Mouse (Mus musculus) midbrain, postnatal 0 days (tissue): ENCODE measurements at regions not wholly inside any gene's neighbourhood (a gene's known extent, or its start where the extent isn't known, plus 50 kb on each side); places are given as distances from the start of the nearest gene placed in this dataset.

Experiments
- ATAC-seq: fragments of 200-750 bp; cut with Nextera tagmentation; 2 replicates; pipeline ENCODE4 v1.8.0; 2017; ENCODE audit warnings: moderate number of reproducible peaks, mild to moderate bottlenecking, moderate TSS enrichment, moderate library complexity; ENCODE audit not compliant: low FRiP score
- DNase-seq: peaks from one replicate; pipeline ENCODE4 v3.0.0-alpha.2; 2015; ENCODE audit warnings: low spot score
- H3K27ac ChIP-seq: fragments of 300-500 bp; sonication (generic); 2 replicates; pipeline ENCODE4 v1.5.1; 2014; ENCODE audit warnings: low read depth, mild to moderate bottlenecking, low read length, mixed read lengths
- H3K27me3 ChIP-seq: fragments of 300-500 bp; sonication (generic); 2 replicates; pipeline ENCODE4 v1.6.1; 2014; ENCODE audit warnings: low read length, control low read depth, mixed read lengths; ENCODE audit not compliant: insufficient read depth
- H3K36me3 ChIP-seq: fragments of 300-500 bp; sonication (generic); 2 replicates; pipeline ENCODE4 v1.6.1; 2014; ENCODE audit warnings: low read length, control low read depth, mixed read lengths; ENCODE audit not compliant: insufficient read depth
- H3K4me1 ChIP-seq: fragments of 300-500 bp; sonication (generic); 2 replicates; pipeline ENCODE4 v1.6.1; 2014; ENCODE audit warnings: mild to moderate bottlenecking, control low read depth, antibody characterized with exemption, low read length, mixed read lengths; ENCODE audit not compliant: insufficient read depth
- H3K4me2 ChIP-seq: fragments of 300-500 bp; sonication (generic); 2 replicates; pipeline ENCODE4 v1.6.1; 2014; ENCODE audit warnings: low read depth, mild to moderate bottlenecking, low read length, mixed read lengths; ENCODE audit not compliant: poor library complexity, severe bottlenecking
- H3K4me3 ChIP-seq: fragments of 300-500 bp; sonication (generic); 2 replicates; pipeline ENCODE4 v1.5.1; 2014; ENCODE audit warnings: low read depth, mild to moderate bottlenecking, low read length, moderate library complexity
- H3K9ac ChIP-seq: fragments of 300-500 bp; sonication (generic); replicated peaks from 2 replicates; pipeline ENCODE4 v1.6.1; 2014; ENCODE audit warnings: mild to moderate bottlenecking, low read length, moderate library complexity, mixed read lengths; ENCODE audit not compliant: poor library complexity, severe bottlenecking
- H3K9me3 ChIP-seq: fragments of 300-500 bp; sonication (generic); 2 replicates; pipeline ENCODE4 v1.6.1; 2016; ENCODE audit warnings: low read length, control low read depth
- CTCF ChIP-seq: IDR thresholded peaks from 2 replicates; pipeline ENCODE4 v1.5.1; 2016; ENCODE audit warnings: antibody characterized with exemption, mild to moderate bottlenecking
- WGBS: fragments of 180-500 bp; shearing (Covaris S2); extraction: QIAGEN DNeasy Blood & Tissue Kit; methylation state at CpG from one replicate; pipeline ENCODE4 v1.1.7; 2014; 5-methylcytosine and 5-hydroxymethylcytosine counted together

DNA sequence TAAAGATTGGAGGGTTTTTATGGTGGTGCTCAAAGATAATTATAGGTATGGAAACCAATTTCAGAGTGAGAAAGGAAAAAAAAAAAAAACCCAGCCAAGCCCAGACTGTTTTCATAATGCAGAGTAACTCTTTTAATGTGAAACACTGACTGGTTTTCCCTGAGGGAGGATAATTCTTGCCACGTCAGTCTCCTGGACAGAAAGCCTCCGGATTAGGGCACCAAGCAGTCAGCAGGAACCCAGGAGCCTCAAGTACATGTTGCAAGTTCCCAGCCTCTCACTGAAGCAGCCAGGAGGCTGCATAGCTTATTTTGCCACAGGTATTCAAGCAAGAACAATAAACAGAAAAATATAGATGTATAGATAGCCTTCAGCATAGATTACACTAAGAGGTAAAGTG is 378.9 kb upstream of the Noct start:
- Histone ChIP-seq H3K36me3 (no peaks in the 10 kb centered on the region), H3K27ac (no peak overlapping the region), H3K4me3 (no peak overlapping the region), H3K9me3 (no peaks in the 10 kb centered on the region), H3K4me1 (peaks cover 5% of the 10 kb centered on the region; the same call in 1 of the 2 replicates), H3K4me2 (no peak overlapping the region), H3K27me3 (no peaks in the 10 kb centered on the region), H3K9ac (no peak overlapping the region)
- DNase-seq (no peak), ATAC-seq (no peak)
- no peak for TF ChIP-seq CTCF
- 30% methylated on average over 2 of the region's 2 CpGs for WGBS

DNA sequence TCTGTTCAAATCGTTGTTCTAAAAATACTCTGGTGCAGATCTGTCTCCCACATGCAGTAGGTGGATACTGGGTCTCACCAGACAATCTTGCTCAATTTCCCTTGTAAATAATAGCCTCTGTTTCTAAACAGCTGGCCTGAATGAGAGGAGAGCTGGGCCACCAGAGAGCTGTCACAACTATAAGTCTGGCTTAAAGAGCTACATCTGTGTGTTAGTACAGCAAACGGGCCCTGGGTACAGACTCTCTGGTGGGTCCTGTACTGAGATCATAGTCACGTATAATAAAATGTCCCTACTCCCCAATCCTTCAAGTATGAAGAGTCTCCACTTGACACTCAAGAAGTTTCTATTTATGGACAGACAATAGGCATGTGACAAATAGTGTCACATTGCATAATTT is 375.7 kb upstream of the Noct start:
- WGBS, result 75% methylated on average over 3 of the region's 3 CpGs
- H3K27me3 ChIP-seq, result no peaks in the 10 kb centered on the region
- peaks cover 5% of the 10 kb centered on the region; the same call in 1 of the 2 replicates for H3K4me1 ChIP-seq
- TF ChIP-seq CTCF, result no peak
- H3K9ac ChIP-seq, result no peak overlapping the region
- ATAC-seq (no peak), DNase-seq (no peak)
- no peak overlapping the region for H3K27ac ChIP-seq
- H3K36me3 ChIP-seq, result no peaks in the 10 kb centered on the region
- no peak overlapping the region for H3K4me3 ChIP-seq
- H3K9me3 ChIP-seq, result no peaks in the 10 kb centered on the region
- H3K4me2 ChIP-seq, result no peak overlapping the region

GRCm38 (mm10) chr3:50851083-50851637 is 373.1 kb upstream of the Noct start:
- Histone ChIP-seq H3K9me3 (no peaks in the 10 kb centered on the region), H3K9ac (no peak overlapping the region), H3K27ac (no peak overlapping the region), H3K27me3 (no peaks in the 10 kb centered on the region), H3K4me3 (no peak overlapping the region), H3K36me3 (no peaks in the 10 kb centered on the region), H3K4me2 (no peak overlapping the region), H3K4me1 (no peaks in the 10 kb centered on the region)
- no peak for TF ChIP-seq CTCF
- DNase-seq, result peak; percentile 10
- 72% methylated on average over 5 of the region's 5 CpGs for WGBS
- ATAC-seq, result no peak

- 96% methylated on average over 1 of the region's 1 CpGs for WGBS
- no peak overlapping the region for H3K27ac ChIP-seq
- DNase-seq, result no peak
- no peaks in the 10 kb centered on the region for H3K27me3 ChIP-seq
- no peaks in the 10 kb centered on the region for H3K4me1 ChIP-seq
- H3K9ac ChIP-seq, result no peak overlapping the region
- no peak for TF ChIP-seq CTCF
- H3K4me3 ChIP-seq, result no peak overlapping the region
- H3K36me3 ChIP-seq, result no peaks in the 10 kb centered on the region
- no peak overlapping the region for H3K4me2 ChIP-seq
- no peaks in the 10 kb centered on the region for H3K9me3 ChIP-seq
- ATAC-seq, result no peak
These were observed 357.1 kb upstream of the Noct start for GRCm38 (mm10) chr3:50867105-50867504.

DNA sequence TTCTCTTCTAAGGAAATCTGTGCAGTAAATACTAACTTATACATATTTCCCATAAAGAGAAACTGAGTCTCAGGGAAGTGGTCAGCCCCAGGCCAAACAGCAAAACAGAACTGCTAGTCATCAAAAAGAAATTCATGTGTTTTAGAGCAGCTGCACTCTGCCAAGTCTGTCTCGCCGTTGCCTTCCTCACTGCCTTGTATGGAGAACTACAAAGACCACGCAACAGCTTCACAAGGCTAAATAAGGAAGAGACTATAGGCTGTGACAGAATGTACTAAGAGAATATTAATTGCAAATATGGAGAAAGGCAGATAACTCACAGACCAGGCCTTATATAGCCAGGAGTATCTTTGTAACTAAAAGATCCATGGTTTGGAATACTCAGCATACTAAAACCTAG is 355.0 kb upstream of the Noct start:
- H3K4me3 ChIP-seq, result no peak overlapping the region
- TF ChIP-seq CTCF, result no peak

GRCm38 (mm10) chr3:50879050-50879449 is 345.2 kb upstream of the Noct start:
- ATAC-seq (no peak), DNase-seq (no peak)
- H3K4me3 ChIP-seq, result no peak overlapping the region
- no peak overlapping the region for H3K4me2 ChIP-seq
- WGBS, result 76% methylated on average over 4 of the region's 4 CpGs
- H3K27ac ChIP-seq, result no peak overlapping the region
- no peaks in the 10 kb centered on the region for H3K4me1 ChIP-seq
- no peaks in the 10 kb centered on the region for H3K36me3 ChIP-seq
- TF ChIP-seq CTCF, result no peak
- no peaks in the 10 kb centered on the region for H3K27me3 ChIP-seq
- H3K9ac ChIP-seq, result no peak overlapping the region
- H3K9me3 ChIP-seq, result no peaks in the 10 kb centered on the region

More for the DNA sequence above, 355.0 kb upstream of the Noct start:
- DNase-seq (no peak), ATAC-seq (no peak)
- H3K4me2 ChIP-seq, result no peak overlapping the region
- no peaks in the 10 kb centered on the region for H3K36me3 ChIP-seq
- H3K4me1 ChIP-seq, result no peaks in the 10 kb centered on the region
- 90% methylated on average over 3 of the region's 3 CpGs for WGBS
- H3K27me3 ChIP-seq, result no peaks in the 10 kb centered on the region
- H3K9me3 ChIP-seq, result no peaks in the 10 kb centered on the region
- H3K9ac ChIP-seq, result no peak overlapping the region
- H3K27ac ChIP-seq, result no peak overlapping the region
